Mouse (Mus musculus): ENCODE measurements at regions not wholly inside any gene's neighbourhood (a gene's known extent, or its start where the extent isn't known, plus 50 kb on each side); places are given as distances from the start of the nearest gene placed in this dataset.
"Not testable (repeated sequence)": the region's sequence is repeated elsewhere in the genome, so short reads cannot be mapped to it uniquely, and the experiment has no call there.

DNA sequence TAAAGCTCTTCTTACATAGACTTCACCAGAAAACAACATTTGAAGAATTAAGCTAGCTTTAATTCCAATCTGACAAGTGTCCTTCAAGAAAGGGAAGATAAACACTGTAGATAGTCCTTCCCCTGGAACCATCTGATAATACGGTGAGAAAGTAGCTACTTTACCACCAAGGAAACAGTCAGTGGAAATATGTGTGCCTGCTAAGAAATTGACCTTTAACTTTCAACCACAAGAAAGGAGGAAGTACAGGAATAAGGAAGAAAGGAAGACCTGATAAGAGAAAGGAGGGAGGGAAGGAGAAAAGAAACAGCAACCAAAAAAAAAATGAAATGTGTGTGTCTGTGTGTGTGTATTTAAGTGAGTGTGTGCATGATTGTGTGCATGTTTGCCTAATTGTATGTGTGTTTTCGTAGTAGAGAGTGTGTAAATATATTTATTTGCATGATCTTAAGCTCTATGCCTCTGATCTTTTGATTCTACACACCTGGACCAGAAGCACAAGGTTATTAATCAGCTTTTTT is 831.3 kb downstream of the Pla2g4a start:
- no peak for DNase-seq (ENCODE audit: low spot score in 2 of 2)

DNA sequence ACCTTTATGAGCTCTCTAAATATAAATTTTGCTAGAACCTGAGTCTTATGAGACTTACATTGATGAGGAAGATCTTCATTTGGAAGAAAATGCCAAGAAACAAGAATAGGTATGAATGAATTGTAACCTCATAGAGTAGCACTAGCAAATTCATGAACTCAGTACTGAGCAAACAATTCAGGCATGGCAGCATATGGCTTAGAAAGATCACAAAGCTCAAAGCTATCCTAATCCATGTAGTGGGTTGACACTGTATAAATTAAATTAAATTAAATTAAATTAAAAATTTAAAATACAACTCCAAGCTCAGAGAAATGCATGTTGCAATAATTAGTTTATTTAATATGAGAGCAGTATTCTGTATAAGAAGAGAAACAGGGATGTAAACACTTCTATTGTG is 832.0 kb downstream of the Pla2g4a start:
- DNase-seq (ENCODE audit: low spot score in 2 of 2), result no peak

DNA sequence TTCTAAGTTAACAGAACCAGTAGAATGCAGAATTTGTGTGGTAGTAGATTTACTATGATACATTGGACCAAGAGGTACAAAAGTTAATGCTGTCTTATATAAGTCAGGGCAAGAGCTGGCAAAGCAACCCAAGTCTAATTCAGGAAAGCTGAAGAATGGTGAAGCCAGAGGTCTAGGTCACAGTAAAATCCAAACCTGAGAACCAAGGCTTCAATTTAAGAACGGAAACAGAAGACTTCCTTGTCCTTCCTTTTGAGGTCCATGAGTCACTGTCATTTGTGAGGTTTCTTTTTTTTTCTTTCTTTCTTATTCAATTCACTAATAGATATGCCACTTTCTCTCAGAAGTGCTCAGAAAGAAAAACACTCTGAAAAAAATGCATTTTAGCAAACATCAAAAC is 833.4 kb downstream of the Pla2g4a start:
- no peak for DNase-seq (ENCODE audit: low spot score in 2 of 2)

DNA sequence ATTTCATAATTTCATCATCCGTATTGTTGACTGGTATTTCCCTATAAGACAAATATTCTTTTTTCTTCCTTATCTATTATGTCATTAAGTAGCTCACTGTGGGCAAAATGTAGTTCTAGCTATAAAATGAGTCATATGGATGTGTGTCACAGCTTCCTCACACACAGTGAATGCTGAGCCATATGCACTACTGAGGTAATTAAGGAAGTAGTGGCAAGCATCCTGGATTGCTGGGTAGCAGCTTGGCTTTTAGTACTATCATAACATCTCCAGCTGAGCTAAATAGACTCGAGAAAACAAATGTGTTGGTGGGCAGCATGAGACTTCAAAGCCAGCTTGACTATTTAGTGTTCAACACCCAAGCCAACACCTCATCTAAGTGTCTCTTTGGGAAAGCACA is 857.7 kb downstream of the Pla2g4a start:
- DNase-seq (ENCODE audit: low spot score in 2 of 2), result peak; percentile 5 to 7

DNA sequence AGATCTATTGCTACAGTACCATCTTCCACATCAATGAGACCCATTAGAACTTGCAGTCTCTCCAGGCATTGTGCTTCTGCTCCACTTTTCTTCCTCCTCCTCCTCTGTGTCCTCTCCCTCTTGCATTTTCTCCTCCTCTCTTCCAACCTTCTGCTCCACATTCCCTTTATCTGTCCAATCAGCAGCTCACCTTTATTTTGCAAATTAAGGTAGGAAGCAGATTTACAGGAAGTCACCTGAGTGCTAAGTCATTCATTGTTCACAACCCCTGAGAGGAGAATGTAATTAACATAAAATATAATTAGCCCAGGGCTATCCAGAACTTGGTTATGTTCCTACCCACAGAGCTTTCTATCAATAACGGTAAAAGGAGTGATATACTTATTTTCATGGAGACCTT is 863.7 kb downstream of the Pla2g4a start:
- no peak for DNase-seq (ENCODE audit: low spot score in 2 of 2)

DNA sequence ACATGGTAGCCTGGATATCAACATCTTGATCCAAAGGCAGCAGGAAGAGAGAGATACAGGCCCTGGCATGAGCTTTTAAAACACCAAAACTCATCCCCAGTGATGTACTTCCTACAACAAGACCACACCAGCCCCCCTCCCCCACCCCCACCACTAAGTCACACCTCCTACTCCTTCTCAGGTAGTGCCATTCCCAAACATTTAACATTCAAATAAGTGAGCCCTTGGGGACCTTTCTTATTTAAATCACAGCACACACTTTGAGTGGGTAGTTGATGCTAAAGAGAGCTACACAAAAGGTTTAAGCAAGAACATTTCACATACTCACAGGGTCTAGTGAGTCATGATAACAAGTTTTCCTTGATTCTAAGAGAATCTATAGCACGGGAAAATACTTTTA is 886.4 kb downstream of the Pla2g4a start:
- DNase-seq (ENCODE audit: low spot score in 2 of 2), result no peak

DNA sequence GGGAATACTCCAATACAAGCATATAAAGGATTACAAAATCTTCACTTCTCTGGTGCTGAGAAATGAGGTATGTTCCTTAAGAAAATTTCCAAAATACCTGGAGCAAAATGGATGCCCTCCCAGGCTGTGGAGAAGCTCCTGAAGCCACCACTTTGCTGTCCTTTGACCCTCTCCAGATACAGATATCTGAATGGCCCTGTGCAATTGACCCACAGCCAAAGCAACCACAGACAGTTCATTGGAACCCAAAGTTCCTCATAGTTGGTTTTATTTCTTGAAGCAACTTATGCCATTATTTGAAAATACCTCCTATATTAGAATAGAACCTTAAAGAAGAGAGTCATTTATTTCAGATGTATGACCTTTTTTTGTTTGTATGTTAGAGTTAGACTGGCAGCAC is 891.5 kb downstream of the Pla2g4a start:
- no peak for DNase-seq (ENCODE audit: low spot score in 2 of 2)

DNA sequence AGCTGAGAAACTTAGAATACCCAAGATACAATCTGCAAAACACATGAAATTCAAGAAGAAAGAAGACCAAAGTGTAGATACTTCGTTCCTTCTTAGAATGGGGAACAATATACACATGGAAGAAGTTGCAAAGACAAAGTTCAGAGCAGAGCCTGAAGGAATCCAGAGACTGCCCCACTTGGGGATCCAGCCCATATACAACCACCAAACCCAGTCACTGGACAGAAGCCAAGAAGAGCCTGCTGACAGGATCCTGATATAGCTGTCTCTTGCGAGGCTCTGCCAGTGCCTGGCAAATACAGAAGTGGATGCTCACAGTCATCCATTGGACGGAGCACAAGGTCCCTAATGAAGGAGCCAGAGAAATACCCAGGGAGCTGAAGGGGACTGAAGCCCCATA is 898.1 kb downstream of the Pla2g4a start:
- not testable (repeated sequence) for DNase-seq (ENCODE audit: low spot score in 2 of 2)

DNA sequence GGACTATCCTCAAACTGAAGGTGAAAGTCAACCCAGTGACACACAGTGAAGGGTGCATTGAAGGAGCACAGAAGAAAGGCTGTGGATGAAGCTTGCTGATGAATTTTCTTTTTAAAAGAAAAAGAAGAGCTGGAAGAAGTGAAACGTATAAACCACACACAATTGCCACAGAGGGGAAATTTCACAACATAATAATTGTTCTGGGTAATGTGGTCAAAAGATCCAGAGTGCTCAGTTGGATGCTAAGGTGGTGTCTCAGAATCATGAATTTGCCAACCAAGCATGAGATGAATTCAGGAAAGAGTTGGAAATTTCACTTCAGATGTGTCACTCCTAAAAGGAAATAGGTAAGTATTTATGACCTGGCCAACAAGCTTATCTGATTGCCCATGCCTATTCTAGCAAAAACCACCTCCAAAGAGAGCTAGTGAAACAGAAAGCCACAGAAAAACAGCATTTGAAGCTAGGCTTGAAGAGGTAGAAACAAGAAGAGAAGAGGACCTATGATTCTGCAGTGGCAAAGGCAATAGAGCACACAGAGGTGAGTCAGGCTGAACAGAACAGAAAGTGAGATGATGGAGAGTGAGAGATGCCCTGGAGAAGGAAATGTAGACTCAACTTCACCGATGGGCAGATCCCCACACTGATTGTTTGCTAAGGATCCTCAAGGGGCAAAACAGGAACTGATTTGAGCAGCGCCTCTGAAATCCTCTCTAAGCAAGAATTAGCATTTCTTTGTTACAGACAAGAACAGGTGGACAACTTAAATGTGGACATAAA is 922.7 kb downstream of the Pla2g4a start:
- no peak for DNase-seq (ENCODE audit: low spot score in 2 of 2)

DNA sequence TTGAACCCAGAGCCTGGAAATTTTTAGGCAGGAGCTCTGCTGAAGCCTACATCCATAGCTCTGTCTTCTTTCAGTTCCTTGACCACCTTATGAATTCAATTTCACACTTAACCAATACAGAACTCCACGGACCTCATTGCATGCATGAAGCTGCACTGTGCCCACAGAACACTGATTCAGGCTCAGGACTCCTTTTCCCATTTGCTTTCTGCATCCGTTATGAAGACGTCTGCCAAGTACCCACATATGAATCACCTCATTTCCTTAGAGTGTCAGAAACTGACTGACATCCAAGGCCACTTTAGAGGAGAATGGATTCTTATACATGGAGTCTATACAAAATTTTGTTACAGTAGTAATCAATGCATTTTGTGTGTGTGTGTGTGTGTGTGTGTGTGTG is 932.8 kb downstream of the Pla2g4a start:
- no peak for DNase-seq (ENCODE audit: low spot score in 2 of 2)

DNA sequence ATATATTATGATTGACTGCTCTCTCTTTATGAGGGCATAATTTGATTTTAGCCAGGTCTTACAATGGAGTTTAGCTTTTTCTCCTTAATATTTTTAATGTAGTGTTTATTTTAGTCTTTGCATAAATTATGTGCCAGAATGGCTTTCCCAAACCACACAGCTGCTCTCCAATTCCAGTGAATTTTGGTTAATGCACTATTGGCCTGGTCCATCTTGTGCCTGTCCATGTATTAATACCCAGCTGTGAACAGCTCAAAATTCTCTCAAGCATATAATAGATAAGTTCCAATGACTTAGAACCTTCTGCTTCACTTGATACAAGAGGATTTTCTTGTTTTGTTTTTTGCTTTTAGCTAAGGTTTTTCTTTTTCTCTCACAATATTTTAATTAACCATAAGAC is 939.4 kb downstream of the Pla2g4a start:
- no peak for DNase-seq (ENCODE audit: low spot score in 2 of 2)

DNA sequence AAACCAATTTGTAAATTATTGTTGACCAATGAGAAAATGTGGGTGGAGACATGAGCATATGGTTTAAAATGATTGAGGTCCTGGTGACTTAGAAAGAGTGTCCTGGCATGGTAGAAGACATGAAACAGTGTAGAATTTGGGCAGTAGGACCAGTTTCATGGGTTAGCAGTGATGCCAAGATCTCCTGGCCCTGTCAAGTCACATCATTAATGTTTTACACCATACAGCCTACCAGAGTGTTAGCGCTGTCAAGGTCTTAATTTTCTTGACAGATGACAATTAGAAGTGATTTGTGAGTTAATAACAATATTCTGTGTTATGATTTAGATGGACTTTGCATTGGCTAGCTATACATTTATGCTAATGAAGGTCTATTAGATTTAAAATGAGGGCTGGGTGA is 939.8 kb downstream of the Pla2g4a start:
- DNase-seq (ENCODE audit: low spot score in 2 of 2), result no peak

DNA sequence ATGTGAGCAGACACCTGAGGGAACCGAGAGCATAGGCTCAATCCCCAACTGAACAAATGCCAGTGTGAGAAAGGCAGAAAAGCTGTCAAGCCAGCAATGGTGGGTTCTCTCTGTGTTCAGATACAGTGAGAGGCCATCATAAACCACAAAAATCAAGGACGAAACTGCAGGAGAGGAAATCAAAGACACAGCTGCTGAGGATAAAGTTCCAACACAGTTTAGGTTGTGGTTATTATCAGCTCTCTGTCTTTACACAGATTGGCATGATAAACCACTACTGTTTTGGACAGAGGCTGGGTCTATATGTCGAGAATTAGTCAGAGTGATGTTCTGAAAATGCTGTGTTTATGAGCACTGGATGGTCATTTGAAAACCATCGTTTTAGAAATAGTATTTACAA is 946.5 kb downstream of the Pla2g4a start:
- no peak for DNase-seq (ENCODE audit: low spot score in 2 of 2)

DNA sequence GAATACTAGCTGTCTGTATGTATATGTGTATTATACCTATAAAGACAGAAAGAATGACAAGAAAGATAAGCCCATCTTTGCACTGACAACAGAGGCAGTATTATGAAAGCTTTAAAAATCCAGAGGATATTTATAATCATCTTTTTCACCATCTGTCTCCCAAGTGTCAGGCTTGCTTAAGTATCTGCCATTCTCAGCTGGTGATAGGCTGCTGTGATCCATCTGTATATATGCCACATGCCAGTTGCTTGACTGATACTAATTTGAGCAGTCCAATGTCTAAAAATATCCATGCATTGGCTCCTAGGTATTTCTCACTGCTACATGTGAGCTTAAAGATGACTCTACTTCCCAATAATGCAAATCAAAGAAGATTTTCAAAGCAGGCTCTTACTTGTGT is 950.3 kb downstream of the Pla2g4a start:
- DNase-seq (ENCODE audit: low spot score in 2 of 2), result peak in 1 of 2 experiments; percentile 6

DNA sequence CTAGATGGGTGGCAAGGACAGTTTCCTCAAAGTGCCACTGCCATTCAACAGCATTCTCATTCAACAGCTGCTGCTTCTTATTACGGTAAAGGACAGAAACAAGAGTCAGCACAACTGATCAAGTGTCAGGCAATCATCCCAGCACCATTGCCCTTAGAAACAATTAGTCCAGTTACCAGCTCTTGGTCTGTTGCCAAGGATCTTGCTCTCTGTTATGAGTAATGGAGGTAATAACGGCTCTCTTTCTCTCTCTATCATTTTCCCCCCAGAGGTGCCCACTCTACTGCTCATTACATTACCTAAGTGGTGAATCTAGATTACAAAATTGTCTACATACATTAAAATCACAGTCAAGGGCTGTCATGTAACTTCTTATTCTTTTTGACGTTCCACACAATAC is 961.0 kb downstream of the Pla2g4a start:
- no peak for DNase-seq (ENCODE audit: low spot score in 2 of 2)

DNA sequence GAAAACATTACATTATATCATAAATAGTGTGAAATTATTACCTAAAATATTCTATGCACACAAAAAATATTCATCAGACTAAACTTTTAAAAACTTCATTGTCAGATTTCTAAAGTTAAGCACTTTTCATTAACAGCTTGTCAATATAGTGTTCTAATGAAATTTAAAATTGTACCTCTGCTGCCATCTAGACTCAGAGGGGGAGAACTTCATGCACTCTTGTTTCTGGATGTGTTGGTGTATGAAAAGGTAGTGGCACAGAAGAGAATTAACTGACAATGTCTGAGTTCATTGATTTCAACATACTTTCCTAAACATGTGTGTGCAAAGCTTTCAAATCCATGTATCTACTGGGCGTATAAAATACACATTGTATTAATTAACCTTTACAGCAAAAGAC is 967.5 kb downstream of the Pla2g4a start:
- no peak for DNase-seq (ENCODE audit: low spot score in 2 of 2)

DNA sequence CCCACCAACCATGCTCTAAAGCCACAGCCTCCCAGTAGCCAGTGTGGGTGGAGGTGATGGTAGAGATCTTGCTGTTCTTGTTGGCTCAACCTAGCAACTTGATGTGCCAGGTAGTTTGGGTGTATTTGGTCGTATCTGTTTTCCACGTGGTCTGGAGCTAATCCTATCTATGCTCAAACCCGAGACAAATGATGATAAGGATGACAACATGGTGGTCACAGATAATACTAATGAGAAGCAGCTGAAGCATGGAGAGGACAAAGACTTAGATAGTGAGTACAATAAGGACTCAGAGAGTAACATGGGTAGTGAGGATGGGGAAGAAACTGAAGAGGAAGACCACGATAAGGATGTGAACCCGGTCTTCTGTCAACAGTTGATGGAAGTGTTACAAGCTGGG is 983.7 kb downstream of the Pla2g4a start:
- no peak for DNase-seq (ENCODE audit: low spot score in 2 of 2)

DNA sequence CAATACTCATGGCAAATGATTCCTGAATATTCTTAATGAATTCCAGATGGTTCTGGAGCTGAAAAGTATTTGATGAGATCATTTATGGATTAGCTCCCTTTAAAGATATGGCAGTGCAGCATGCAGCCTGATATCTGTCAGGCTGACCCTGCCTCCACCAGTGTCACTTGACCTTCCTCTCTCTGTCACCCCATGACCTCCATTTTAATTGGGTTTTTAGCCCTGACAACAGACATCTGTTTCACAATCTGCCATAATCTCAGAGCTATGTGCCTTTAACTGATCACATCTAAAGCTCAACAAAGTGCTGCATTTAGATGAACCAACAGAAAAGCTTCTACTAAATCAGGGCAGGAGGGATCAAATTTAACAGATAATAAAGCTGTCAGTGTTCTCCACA is 995.7 kb downstream of the Pla2g4a start:
- DNase-seq (ENCODE audit: low spot score in 2 of 2), result no peak

DNA sequence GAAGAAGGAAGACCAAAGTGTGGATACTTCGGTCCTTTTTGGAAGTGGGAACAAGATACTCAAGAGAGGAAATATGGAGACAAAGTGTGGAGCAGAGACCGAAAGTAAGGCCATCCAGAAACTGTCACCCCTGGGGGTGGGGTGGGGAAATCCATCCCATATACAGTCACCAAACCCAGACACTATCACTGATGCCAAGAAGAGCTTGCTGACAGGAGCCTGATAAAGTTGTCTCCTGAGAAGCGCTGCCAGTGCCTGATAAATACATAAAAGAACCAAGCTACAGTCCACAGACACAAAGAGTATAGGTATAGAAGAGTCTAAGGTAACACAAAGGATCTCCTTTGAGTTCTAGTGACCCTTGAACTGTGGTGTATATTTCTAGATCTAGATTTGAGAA is 1026.7 kb downstream of the Pla2g4a start:
- no peak for DNase-seq (ENCODE audit: low spot score in 2 of 2)

DNA sequence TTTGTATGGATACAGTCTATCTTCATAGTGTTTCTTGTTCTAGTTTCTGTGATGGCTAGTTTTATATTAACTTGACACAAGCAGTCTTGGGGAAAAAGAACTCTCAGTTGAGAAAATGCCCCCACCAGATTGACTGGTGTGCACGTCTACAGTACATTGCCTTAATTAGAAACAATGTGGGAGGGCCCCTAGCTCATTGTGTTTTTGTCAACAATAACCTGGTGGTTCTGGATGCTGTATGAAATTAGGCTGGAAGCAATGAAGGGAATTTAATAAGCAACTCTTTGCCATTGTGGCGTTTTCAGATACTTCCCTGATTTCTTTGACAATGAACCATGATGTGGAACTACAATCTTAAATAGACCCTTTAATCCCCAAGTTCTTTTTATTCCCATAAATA is 1036.6 kb downstream of the Pla2g4a start:
- no peak for DNase-seq (ENCODE audit: low spot score in 2 of 2)

DNA sequence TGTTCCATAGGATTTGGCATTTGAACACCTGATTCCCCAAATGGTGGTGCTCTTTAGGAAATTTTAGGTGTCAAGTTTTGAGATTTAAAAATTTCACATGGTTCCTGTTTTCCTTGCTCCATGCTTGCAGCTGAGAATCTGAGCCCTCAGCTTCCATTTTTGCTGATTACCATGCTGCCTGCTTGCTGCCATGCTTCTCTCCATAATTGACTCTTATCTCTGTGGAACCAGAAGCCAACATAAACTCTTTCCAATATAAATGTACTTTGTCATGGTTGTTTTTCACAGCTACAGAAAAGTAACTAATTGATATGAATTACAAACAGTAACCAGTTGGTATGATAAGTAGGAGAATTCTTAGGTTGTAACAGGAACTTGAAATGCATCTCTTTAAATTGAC is 1044.0 kb downstream of the Pla2g4a start:
- no peak for DNase-seq (ENCODE audit: low spot score in 2 of 2)

DNA sequence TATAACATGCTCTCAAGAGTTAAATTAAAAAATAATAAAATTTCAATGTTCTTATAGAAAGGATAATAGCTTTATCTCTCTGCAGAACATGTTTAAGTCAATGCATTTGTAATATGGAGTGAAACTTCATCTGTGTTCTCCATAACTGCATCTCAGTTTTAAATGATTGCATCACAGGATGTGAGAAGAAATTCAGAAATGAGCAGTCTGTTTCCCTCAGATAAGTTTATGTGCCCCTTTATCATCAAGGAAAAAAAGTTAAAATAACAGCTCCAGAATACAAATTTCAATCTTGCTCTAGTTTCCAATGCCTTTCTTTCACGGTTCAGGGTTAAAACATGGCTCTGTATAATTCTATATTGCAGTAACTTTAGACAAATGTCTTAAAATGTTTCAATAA is 1048.3 kb downstream of the Pla2g4a start:
- no peak for DNase-seq (ENCODE audit: low spot score in 2 of 2)

DNA sequence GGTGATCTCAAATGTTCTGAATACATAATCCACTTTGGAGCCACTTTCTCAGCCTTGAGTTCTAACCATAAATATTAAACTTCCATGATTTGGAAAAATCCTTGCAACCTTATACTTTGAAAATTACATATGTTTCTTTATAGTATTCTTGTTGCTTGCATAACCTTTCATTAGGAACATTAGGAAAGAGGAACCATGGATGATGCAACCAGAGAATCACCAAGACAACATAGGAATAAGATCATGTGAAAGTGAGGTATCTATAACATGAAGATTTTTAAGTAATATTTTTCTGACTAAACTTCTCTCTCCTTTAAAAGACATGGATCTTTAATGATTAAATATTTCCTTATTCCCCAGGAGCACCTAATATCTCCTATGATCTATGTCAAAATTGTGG is 1057.0 kb downstream of the Pla2g4a start:
- DNase-seq (ENCODE audit: low spot score in 2 of 2), result no peak

DNA sequence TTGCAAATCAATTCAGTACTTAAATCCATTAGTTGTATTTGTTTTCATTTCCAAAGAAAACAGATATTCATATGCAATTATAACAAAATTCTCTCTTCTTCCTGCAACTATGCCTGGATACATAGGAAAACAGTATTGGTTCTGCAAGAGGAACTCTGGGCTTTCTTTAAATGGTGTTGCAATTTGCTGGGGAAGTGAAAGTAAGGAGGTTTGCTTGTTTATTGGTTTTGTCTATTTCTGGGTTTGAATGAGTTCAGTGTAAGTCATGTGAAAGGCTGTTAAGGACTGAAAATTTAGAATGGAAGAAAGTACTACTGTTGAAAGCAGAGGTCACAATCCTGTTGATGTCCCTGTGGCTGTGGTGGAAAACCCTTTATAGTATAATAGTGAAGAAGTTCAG is 1058.0 kb downstream of the Pla2g4a start:
- DNase-seq (ENCODE audit: low spot score in 2 of 2), result no peak

Data from layer of hippocampus, adult 8-10 months (tissue).